Mouse (Mus musculus): ENCODE measurements at regions not wholly inside any gene's neighbourhood (a gene's known extent, or its start where the extent isn't known, plus 50 kb on each side); places are given as distances from the start of the nearest gene placed in this dataset.

DNA sequence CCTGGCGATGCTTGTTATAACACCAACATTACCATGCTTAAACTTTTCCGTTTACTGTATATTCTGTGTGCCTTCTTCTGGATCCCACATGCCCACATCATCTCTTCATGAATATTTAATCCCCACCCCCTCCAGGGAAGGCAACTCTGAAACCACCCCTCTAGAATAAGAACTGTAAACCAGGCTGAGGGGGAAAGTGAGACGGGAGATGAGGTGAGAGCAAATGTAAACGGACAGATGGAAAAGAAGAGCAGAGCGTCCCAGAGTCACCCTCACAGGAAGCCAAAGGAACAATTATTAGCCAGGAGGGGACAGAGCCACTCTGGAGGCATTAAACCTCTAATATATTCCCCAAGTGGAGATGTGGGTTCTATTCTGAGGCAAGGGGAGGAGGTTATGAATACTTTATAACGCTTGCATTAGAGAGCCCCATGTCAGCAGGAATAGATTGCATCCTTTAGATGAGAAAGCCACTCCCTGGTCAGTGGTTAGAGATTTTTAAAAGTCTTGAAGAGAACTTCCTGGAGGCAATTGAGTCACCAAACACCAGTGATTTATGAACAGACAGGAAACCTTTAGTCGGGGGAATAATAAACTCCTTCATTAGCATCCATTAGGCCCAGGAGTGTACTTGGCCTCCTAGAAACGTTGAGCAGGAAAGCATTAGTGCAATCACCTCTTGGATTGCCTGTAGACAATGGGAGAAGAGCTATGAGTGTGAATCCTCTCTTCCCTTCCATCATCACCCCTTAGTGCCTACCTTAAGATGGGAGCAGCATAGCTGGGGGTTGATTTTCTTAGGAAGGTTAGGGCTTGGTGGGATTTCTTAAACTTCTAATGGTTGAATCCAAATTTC, 220.1 kb downstream of the Elavl2 start:
- DNase-seq (ENCODE audit: low read depth, low spot score): no peak

DNA sequence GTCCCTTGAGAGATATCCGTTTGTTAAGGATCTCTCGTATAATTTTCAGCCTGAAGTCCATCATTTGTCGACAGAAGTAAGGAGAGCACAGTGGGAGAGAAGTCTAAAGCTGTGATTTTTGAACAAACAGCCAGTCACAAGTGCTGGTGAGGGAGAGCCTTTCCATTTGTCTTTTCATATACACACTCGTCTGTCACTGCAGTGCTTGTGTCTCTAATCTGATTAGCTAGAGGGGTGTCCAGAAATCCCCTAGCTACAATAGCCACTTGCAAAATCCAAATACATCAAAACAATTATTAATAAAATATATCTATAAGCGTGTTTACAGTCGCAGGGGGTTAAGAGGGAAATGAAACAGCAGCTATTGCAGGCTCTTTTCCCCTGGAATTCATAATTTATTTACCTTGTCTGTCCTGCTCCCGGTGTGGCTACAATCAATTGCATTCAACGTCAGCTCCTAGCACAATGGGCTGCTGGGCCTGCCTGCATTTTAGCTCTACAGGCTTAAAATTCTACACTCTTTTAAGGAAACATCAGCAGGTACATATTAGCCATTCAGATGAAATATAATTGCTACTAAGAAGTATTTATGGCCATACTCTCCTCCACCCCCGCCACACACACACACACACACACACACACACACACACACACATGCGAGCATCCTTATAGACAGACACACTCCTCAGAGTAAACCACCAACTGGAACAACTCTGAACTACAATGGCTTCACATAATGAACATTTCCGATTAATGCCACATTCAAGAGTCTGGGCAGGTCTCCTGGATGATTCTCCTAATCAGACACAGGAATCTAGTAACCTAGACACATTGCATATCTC, 236.1 kb downstream of the Elavl2 start:
- no peak for DNase-seq (ENCODE audit: low read depth, low spot score)

GRCm38 (mm10) chr4:91157047-91157446, 243.5 kb downstream of the Elavl2 start:
- no peak for DNase-seq (ENCODE audit: low read depth, low spot score)

DNA sequence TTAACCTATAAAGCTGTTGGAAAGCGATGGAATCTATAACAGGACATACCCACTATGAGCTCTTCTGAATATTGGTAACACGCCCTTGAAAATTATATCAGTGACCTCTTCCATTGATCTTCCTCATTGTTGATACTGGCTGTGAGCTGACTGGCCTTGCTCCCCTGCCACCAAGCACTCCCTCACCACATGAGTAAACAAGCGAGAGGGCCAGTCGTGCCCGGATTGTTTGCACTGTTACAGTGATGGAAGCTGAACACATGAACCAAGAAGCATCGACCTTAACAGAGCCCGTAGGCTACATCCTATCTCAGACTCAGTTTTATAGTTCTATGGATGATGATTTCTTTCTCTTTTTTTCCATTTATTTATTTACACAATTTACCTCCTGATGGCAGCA, 255.9 kb downstream of the Elavl2 start:
- DNase-seq (ENCODE audit: low read depth, low spot score): no peak

- DNase-seq (ENCODE audit: low read depth, low spot score): no peak
Observed at GRCm38 (mm10) chr4:91143906-91144305, 256.7 kb downstream of the Elavl2 start.

DNA sequence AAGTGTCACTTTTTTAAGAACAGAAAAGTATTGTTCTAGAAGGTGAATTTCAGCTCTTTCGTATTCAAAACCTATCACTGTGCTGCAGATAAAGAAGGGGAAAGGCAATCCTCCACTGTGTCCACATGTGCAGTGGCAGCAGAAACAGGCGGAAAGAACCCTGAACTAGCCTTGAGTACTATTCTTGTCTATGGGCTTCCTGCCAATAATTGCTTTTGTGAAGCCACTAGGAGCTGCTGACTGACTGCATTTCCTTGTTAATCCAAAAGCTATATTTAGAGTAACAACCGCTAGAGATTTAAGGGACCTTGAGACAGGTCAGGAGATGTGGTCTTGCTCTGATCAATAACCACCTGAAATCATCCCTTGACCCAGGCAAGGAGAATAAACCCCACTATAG, 265.3 kb downstream of the Elavl2 start:
- no peak for DNase-seq (ENCODE audit: low read depth, low spot score)

DNA sequence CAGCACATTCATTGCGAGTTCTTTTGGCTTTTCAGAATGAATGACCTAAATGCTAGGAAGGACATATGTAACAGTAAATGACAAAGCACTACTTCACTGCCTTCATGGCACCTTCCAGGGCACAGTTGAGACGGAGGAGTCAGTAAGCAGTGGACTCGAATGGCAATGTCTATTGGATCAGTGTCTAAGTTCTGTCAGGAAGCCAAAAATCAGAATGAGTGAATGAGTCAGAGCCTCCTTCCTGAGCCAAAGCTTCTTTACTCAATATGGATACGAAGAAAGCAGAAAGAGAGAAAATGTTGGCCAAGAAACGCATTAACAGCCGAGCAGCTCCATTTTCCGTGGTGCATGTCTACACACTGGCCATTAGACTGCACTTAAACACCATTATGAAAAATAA, 268.3 kb downstream of the Elavl2 start:
- no peak for DNase-seq (ENCODE audit: low read depth, low spot score)

GRCm38 (mm10) chr4:91120277-91120676, 280.3 kb downstream of the Elavl2 start:
- no peak for DNase-seq (ENCODE audit: low read depth, low spot score)

GRCm38 (mm10) chr4:91116807-91117609, 283.6 kb downstream of the Elavl2 start:
- DNase-seq (ENCODE audit: low read depth, low spot score): no peak

- DNase-seq (ENCODE audit: low read depth, low spot score): no peak
Observed at GRCm38 (mm10) chr4:91111684-91112681, 288.6 kb downstream of the Elavl2 start.

DNA sequence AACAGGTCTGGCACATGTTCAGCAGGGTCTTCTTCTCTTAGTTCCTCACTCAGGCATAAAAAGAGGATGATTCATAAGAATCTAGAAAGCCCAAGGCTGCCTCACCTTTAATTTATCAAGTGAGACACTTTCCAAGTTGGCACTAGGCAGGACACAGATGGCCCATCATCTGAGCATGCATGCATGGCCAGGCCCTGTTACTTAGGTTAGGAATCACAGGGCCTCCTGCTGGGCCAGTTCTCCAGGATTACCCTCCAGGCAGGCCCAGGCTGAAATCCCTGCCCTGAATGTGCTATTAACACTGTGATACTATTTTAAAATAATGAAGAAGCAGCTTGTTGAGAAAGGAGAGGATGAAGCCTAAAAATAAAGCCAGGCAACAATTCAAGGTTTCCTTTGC, 304.5 kb downstream of the Elavl2 start:
- no peak for DNase-seq (ENCODE audit: low read depth, low spot score)

GRCm38 (mm10) chr4:91094382-91094781, 306.2 kb downstream of the Elavl2 start:
- DNase-seq (ENCODE audit: low read depth, low spot score): no peak

GRCm38 (mm10) chr4:91093885-91094284, 306.7 kb downstream of the Elavl2 start:
- DNase-seq (ENCODE audit: low read depth, low spot score): no peak

DNA sequence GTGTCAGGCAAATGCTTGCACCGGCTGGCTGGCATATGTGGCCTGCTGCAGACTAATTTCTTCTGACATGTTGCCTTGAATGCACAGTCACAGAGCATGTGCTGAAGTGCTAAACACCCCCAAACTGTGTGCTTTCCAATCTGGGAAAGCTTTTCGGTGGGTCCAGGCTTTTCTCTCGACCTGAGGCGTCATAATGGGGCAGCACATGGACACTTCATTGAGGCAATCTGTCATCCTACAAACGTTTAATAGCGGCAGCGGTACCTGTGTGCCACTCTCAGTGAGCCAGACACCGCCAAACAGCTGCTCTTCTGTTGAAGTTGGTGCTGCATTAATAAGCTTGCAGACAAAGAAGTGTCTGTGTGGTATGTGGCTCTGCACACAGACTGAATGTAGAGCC, 308.3 kb downstream of the Elavl2 start:
- DNase-seq (ENCODE audit: low read depth, low spot score): no peak

GRCm38 (mm10) chr4:91091910-91092309, 308.7 kb downstream of the Elavl2 start:
- DNase-seq (ENCODE audit: low read depth, low spot score): no peak

DNA sequence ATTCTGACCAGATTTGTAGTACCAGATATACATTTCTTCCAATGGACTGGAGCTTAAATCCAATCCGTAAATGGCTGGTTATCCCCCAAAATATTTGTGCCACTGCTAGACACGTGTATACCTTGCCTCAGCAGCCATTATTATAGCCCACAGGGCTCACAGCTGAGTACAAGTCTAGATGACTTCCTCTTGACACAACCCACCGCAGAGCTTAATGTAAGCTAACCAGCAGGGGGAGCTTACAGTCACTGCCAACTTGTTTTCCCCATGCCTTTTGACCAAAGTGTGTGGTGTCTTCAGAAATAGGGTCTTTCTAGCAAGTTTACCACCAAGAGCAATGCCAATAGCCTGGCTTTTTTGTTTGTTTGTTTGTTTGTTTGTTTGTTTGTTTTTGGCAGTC, 316.6 kb downstream of the Elavl2 start:
- DNase-seq (ENCODE audit: low read depth, low spot score): no peak

DNA sequence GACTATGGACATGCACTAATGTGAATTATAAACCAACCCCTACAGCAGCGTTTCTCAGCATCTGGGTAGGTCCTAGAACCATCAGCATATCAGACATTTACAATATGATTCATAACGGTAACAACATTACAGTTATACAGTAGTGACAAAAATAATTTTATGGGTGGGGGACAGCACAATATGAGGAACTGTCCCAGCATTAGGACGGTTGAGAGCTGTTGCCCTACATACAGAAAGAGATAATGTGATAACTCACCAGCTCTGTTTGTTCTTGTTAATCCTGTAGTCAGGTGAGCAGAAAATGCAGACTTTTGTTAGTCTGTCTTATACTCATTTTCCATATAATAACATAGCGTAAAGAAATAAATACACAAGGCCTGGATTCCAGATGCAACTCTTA, 319.1 kb downstream of the Elavl2 start:
- no peak for DNase-seq (ENCODE audit: low read depth, low spot score)

DNA sequence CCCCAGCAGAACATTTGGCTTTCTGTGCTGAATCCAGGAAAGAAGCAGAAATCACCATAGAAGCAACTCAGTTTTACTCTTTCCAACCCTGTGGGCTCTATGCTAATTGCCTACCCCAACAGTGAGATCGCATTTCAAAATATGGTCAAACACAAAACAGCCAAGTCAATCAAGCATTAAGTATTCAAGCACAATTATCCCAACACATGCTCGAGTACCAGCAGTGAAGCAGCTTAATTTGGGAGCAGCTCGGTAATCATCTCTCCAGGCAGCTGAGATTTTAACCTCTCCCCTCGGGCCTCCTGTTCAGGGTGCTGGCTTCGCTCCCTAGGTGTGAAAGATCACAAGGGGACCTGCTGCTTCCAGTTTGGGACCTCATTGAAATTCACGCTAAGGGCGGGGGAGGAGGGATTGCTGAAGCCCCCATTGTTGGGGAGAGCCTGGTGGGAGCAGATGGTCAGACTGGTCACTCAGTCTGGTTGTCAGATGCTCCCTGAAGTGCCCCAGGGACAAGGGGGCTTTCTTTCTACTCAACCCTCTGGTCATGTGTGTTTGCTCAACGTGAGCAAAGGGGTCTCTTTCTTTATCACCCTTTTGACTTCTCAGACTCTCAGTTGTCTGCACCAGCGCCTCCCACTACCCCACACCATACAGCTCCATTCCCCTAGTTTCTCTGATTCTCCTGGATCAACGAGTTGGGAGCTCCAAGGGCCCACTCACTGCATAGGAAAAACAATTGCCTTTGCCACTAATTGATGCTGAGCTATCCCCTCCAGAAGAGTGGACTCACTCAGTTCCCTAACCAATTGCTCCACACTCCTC, 319.8 kb downstream of the Elavl2 start:
- no peak for DNase-seq (ENCODE audit: low read depth, low spot score)

DNA sequence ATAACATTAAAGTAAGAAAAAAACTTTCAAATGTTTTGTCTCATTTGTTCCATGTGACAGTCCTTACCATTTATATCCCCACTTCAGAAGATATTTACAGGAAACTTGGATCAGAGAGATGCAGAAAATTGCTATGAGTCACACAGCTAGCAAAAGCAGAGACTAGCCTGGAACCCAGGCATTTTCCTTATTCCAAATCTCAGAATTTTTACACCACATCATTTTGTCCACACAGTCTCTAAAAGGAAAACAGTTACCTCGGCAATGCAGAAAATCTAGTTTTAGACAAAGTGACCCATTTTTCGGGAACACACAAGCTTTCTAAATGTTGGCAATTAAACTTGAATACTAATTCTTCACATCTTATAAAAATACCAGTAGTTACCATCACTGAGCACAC, 329.3 kb downstream of the Elavl2 start:
- no peak for DNase-seq (ENCODE audit: low read depth, low spot score)

DNA sequence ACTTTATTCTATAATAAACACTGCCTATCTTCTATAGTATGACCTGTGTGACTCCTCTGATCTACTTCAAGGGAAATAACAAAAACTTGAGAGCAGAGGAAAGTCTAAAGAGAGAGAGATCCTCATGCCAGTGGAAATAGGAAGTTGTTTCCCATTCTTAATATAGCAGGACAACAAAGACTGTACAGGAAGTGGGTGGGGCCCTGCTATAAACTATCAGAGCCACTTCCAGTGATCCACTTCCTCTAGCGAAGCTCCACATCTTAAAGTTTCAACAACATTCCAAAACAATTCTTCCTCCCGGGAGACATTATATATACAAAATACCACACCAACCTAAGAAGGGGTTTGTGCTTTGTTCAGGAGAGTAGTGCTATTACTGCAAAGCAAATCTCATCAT, 339.7 kb downstream of the Elavl2 start:
- DNase-seq (ENCODE audit: low read depth, low spot score): no peak
